Mouse (Mus musculus) embryonic facial prominence, embryonic 13.5 days (tissue): ENCODE results near the gene Psors1c2. TPM values are rescaled to one million over a fixed set of nuclear protein-coding genes. Genes with fewer than 3 reads are reported as not detected.
A peak's percentile ranks its signal among the peaks of the same experiment; 100 is the strongest.

Source experiments
- ATAC-seq: fragments of 200-750 bp; cut with Nextera tagmentation; 2 replicates; pipeline ENCODE4 v1.8.0; 2017; ENCODE audit warnings: low read depth; ENCODE audit not compliant: insufficient number of reproducible peaks, insufficient read depth, low FRiP score, low TSS enrichment
- H3K27ac ChIP-seq: fragments of 300-500 bp; sonication (generic); 2 replicates; pipeline ENCODE4 v1.5.1; 2015; ENCODE audit warnings: moderate library complexity, mild to moderate bottlenecking, inconsistent platforms
- H3K27me3 ChIP-seq: fragments of 300-500 bp; sonication (generic); 2 replicates; pipeline ENCODE4 v1.6.1; 2015; ENCODE audit warnings: mild to moderate bottlenecking, inconsistent platforms
- H3K36me3 ChIP-seq: fragments of 300-500 bp; sonication (generic); 2 replicates; pipeline ENCODE4 v1.6.1; 2015; ENCODE audit warnings: mild to moderate bottlenecking, inconsistent platforms
- H3K4me1 ChIP-seq: fragments of 300-500 bp; sonication (generic); 2 replicates; pipeline ENCODE4 v1.6.1; 2015; ENCODE audit warnings: inconsistent platforms
- H3K4me2 ChIP-seq: fragments of 300-500 bp; sonication (generic); 2 replicates; pipeline ENCODE4 v1.6.1; 2015; ENCODE audit warnings: moderate library complexity, mild to moderate bottlenecking, inconsistent platforms
- H3K4me3 ChIP-seq: fragments of 300-500 bp; sonication (generic); 2 replicates; pipeline ENCODE4 v1.5.1; 2015; ENCODE audit warnings: mild to moderate bottlenecking, inconsistent platforms
- H3K9ac ChIP-seq: fragments of 300-500 bp; sonication (generic); 2 replicates; pipeline ENCODE4 v1.6.1; 2015; ENCODE audit warnings: mild to moderate bottlenecking, inconsistent platforms
- H3K9me3 ChIP-seq: fragments of 300-500 bp; sonication (generic); 2 replicates; pipeline ENCODE4 v1.6.1; 2016; ENCODE audit warnings: inconsistent platforms
- WGBS: fragments of 180-500 bp; shearing (Covaris S2); methylation state at CpG from one replicate; pipeline ENCODE4 v1.1.7; 2015; ENCODE audit warnings: mixed read lengths; 5-methylcytosine and 5-hydroxymethylcytosine counted together
- polyA plus RNA-seq: library from polyadenylated mRNA; unstranded; fragments of >200 nt; fragmentation: Nextera tagmentation; extraction: Ambion mirVana; gene quantifications from 2 replicates; pipeline ENCODE4 v1.2.1, GENCODE M21; 2015

The Psors1c2 gene
- 1.5 and 1.9 TPM in 2 replicates for polyA plus RNA-seq

DNA sequence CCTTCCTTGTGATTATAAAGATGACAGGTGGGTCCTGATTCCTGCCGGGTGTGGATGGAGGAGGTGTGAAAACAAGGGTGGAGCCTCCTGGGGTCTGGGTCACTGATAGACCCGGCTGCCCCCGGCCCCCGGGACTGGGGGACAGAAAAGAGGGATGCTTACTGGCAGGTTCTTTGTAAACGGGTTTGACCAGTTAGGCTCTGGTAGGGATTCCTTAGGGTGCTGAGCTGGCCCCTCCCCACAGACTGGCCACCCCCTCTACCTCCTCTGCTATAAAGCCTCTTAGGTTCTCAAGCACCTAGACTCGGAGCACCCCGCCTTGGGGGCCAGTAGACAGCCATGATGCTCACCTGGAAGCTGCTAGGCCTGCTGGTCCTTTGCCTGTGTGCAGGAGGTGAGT, at the start of gene Psors1c2:
TSS of gene Psors1c2 (plus strand) at position 301 of the 400 bp plus-strand sequence.
- H3K27me3 ChIP-seq, result no peaks in the 10 kb centered on the region
- no peak within 1 kb of the TSS for H3K27ac ChIP-seq
- 40% methylated on average over 7 of the region's 7 CpGs for WGBS
- H3K4me2 ChIP-seq, result no peak within 1 kb of the TSS
- no peaks in the 10 kb centered on the region for H3K9me3 ChIP-seq
- H3K4me3 ChIP-seq, result no peak within 1 kb of the TSS
- peaks cover 8% of the 10 kb centered on the region for H3K4me1 ChIP-seq
- peak within 1 kb of the TSS; percentile 16; the same call in 1 of the 2 replicates for H3K9ac ChIP-seq
- H3K36me3 ChIP-seq, result peaks cover 30% of the 10 kb centered on the region
- no peak for ATAC-seq

DNA sequence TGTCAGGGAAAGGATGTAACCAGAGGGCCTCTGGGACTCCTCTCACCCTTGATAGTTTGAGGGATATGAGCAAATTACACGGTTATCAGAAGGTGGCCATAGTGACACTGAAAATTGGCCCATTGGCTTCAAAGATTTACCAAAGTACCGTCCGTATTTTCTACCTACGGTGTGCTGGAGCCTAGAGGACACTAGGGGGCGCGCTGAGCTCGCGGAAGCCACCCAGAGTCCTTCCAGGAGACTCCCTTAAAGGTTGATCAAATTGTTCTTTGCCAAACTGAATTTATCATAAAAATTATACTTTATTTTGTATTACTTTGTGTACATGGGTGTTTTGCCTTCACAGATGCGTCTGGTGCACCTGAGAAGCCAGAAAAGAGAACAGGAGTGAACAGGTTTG, 48.9 kb upstream of the Psors1c2 start:
- no peaks in the 10 kb centered on the region for H3K36me3 ChIP-seq
- H3K4me3 ChIP-seq, result no peak overlapping the region
- no peaks in the 10 kb centered on the region for H3K4me1 ChIP-seq
- no peak overlapping the region for H3K27ac ChIP-seq
- no peak overlapping the region for H3K9ac ChIP-seq
- ATAC-seq, result no peak
- no peaks in the 10 kb centered on the region for H3K27me3 ChIP-seq
- WGBS, result 1% methylated on average over 9 of the region's 9 CpGs
- no peaks in the 10 kb centered on the region for H3K9me3 ChIP-seq
- no peak overlapping the region for H3K4me2 ChIP-seq

DNA sequence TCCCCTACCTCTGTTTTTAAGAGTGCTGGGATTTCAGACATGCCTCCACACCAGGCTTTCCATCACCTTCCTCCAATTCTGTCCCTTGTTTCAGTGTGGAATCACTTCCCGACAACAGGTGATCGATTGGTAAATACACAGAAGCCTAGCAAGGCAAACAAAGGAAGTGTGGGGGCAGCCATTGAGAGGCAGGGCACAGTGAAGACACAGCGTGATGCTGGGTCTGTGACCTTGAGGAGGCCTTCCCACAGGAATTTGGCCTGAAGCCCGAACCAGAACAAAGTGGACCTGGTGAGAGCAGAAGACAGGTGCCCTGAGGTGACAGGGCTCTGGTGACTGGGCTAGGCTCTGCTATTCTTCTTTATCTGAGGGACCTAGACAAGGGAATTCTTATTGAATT, 47.3 kb upstream of the Psors1c2 start:
- Histone ChIP-seq H3K4me2 (no peak overlapping the region), H3K4me3 (no peak overlapping the region), H3K27ac (no peak overlapping the region), H3K4me1 (no peaks in the 10 kb centered on the region), H3K9me3 (no peaks in the 10 kb centered on the region), H3K27me3 (no peaks in the 10 kb centered on the region), H3K36me3 (no peaks in the 10 kb centered on the region), H3K9ac (no peak overlapping the region)
- ATAC-seq, result no peak
- 44% methylated on average over 4 of the region's 4 CpGs for WGBS

DNA sequence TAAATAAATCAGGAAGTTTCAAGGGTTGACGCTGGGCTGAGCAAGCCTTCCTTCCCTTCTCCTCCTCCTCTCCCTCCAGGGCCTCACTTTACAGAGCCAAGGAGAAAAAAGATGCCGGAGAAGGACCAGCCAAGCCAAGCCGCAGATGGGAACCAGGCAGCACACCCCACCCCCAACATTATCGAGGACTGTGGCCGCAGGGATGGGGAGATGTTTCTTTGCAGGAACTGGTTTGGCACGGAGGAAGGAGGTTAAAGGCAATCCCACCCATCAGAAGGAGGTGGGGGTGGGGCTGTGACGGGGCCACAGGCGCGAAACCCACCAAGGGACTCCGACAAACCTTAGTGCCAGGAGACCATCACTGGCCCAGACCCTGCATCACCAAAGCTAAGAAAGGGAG, 46.3 kb upstream of the Psors1c2 start:
- H3K4me3 ChIP-seq, result no peak overlapping the region
- H3K9ac ChIP-seq, result 0 out of 2 replicates have a peak overlapping the region, but pooled peaks have one; percentile 36
- no peaks in the 10 kb centered on the region for H3K4me1 ChIP-seq
- no peaks in the 10 kb centered on the region for H3K36me3 ChIP-seq
- WGBS, result 51% methylated on average over 10 of the region's 10 CpGs
- ATAC-seq, result no peak
- H3K27ac ChIP-seq, result no peak overlapping the region
- H3K27me3 ChIP-seq, result no peaks in the 10 kb centered on the region
- no peaks in the 10 kb centered on the region for H3K9me3 ChIP-seq
- no peak overlapping the region for H3K4me2 ChIP-seq

DNA sequence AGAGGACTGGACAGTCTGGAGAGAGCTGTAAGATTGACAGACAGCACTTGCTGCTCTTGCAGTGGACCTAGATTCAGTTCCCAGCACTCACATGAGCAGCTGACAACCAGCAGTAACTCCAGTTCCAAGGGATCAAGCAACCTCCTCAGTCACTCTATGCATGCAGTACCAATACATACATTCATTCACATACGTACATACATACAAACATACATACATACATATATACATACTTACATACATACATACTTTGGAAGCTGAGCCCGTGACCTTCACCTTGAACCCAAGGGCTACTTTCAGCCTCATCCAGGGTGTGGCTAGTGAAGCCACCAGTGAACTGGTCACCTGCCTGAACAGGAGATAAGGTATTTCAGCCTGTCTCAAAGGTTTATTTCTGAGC, 45.0 kb upstream of the Psors1c2 start:
- 93% methylated on average over 2 of the region's 2 CpGs for WGBS
- Histone ChIP-seq H3K9ac (no peak overlapping the region), H3K36me3 (no peaks in the 10 kb centered on the region), H3K4me3 (no peak overlapping the region), H3K27me3 (no peaks in the 10 kb centered on the region), H3K27ac (no peak overlapping the region), H3K4me1 (no peaks in the 10 kb centered on the region), H3K4me2 (no peak overlapping the region), H3K9me3 (no peaks in the 10 kb centered on the region)
- ATAC-seq, result no peak

DNA sequence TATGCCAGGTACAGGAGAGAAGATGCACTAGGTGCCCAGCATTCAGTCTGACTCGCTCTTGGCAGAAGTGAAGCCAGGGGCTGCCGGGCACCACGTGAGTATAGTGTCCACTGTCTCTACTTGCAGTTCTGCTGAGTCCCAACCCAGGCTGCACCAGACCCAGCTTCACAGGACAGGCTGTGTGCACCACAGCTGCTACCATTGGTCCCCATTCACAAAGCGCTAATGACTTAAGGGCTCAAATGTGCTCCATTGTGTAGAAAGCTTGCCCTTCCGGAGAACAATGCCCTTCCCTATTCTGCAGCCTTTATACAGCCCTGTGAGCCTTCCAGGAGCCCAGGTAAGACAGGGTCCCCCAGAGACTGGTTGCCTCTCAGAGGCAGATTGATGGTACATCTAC, 42.7 kb upstream of the Psors1c2 start:
- H3K9ac ChIP-seq, result no peak overlapping the region
- no peaks in the 10 kb centered on the region for H3K9me3 ChIP-seq
- H3K4me1 ChIP-seq, result no peaks in the 10 kb centered on the region
- no peaks in the 10 kb centered on the region for H3K36me3 ChIP-seq
- no peak overlapping the region for H3K27ac ChIP-seq
- no peak overlapping the region for H3K4me3 ChIP-seq
- ATAC-seq, result no peak
- WGBS, result 59% methylated on average over 5 of the region's 5 CpGs
- H3K4me2 ChIP-seq, result no peak overlapping the region
- H3K27me3 ChIP-seq, result no peaks in the 10 kb centered on the region

DNA sequence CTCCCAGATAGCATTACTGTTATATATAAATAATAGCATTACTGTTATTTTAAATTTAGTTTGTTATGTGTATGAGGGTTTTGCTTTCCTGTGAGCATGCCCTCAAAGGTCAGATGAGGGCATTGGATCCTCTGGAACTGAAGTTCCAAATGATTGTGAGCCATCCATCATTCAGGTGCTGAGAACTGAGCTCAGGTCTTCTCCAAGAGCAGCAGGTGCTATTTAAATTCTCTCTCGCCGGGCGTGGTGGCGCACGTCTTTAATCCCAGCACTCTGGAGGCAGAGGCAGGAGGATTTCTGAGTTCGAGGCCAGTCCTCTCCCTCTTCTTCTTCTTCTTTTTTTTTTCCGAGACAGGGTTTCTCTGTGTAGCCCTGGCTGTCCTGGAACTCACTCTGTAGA, 35.9 kb upstream of the Psors1c2 start:
- Histone ChIP-seq H3K27ac (no peak overlapping the region), H3K4me2 (no peak overlapping the region), H3K4me3 (no peak overlapping the region), H3K9ac (no peak overlapping the region), H3K27me3 (no peaks in the 10 kb centered on the region), H3K36me3 (no peaks in the 10 kb centered on the region), H3K4me1 (peaks cover 3% of the 10 kb centered on the region), H3K9me3 (no peaks in the 10 kb centered on the region)
- no peak for ATAC-seq
- 92% methylated on average over 7 of the region's 7 CpGs for WGBS

DNA sequence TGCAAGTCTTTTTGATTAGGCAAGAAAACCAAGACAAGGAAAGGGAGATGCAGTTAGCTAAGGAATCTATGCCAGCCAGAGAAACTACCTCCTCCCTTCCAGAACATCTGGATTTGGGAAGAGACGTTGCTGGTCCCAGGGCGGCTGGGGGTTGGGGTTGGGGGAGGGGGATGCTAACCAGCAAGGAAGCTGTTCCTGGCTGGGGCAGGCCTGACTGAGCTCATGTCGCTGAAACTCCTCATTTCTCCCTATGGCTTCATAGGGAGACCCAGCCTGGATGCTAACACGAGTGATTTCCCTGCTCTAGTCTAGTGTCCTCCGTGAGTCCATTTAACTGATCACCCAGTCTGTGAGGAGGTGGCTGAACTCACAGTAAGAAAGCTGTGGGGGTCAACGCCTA, 30.8 kb upstream of the Psors1c2 start:
- Histone ChIP-seq H3K27me3 (peaks cover 30% of the 10 kb centered on the region), H3K4me1 (peaks cover 19% of the 10 kb centered on the region), H3K4me2 (no peak overlapping the region), H3K9ac (no peak overlapping the region), H3K9me3 (no peaks in the 10 kb centered on the region), H3K4me3 (no peak overlapping the region), H3K27ac (peak overlapping the region; percentile 84), H3K36me3 (no peaks in the 10 kb centered on the region)
- WGBS, result 4% methylated on average over 6 of the region's 6 CpGs
- ATAC-seq, result no peak

DNA sequence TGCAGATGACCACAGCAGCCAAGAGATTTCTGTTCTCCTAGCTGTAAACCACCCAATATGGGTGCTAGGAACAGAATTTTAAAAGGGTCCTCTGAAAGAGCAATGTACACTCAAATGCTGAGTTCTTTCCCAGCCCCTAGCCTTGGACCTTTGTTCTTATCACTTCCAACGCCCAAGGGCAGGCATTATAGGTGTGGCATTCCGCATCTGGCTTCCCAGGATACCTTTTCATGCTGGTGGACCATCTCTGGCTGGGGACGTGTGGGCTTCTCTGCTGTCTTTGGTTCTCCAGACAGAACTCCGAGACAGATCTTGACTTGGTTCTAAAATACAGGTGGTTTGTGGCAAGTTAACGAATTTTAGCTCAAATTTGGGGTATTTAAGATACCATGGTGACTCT, 30.2 kb upstream of the Psors1c2 start:
- ATAC-seq, result no peak
- 53% methylated on average over 5 of the region's 5 CpGs for WGBS
- H3K27ac ChIP-seq, result peak overlapping the region; percentile 84

DNA sequence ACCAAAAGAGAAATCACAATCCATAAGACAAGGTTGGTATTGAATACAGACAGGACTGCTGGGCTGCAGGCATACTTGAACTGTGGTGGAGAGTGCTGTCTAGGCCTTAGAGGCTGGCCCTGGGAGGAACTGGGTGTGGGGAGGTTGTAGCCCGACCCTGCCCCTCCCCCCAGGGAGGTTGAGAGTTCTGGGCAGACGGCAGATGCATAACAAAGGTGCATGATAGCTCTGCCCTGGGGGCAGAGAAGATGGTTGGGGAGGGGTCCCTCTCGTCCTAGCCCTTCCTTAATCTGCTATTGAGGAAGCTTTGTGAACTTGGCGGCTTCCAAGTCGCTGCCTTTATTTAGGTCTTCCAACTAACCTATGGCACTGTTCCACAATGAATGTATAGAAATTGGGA, 29.2 kb upstream of the Psors1c2 start:
- Histone ChIP-seq H3K9me3 (no peaks in the 10 kb centered on the region), H3K27me3 (peaks cover 42% of the 10 kb centered on the region), H3K27ac (no peak overlapping the region), H3K36me3 (no peaks in the 10 kb centered on the region), H3K4me1 (peaks cover 19% of the 10 kb centered on the region), H3K9ac (no peak overlapping the region), H3K4me3 (no peak overlapping the region), H3K4me2 (no peak overlapping the region)
- WGBS, result 27% methylated on average over 5 of the region's 5 CpGs
- ATAC-seq, result no peak

More for the DNA sequence above, 30.2 kb upstream of the Psors1c2 start:
- H3K9me3 ChIP-seq, result no peaks in the 10 kb centered on the region
- no peak overlapping the region for H3K4me2 ChIP-seq
- peaks cover 35% of the 10 kb centered on the region for H3K27me3 ChIP-seq
- H3K36me3 ChIP-seq, result no peaks in the 10 kb centered on the region
- H3K9ac ChIP-seq, result no peak overlapping the region
- H3K4me3 ChIP-seq, result no peak overlapping the region
- H3K4me1 ChIP-seq, result peaks cover 19% of the 10 kb centered on the region

DNA sequence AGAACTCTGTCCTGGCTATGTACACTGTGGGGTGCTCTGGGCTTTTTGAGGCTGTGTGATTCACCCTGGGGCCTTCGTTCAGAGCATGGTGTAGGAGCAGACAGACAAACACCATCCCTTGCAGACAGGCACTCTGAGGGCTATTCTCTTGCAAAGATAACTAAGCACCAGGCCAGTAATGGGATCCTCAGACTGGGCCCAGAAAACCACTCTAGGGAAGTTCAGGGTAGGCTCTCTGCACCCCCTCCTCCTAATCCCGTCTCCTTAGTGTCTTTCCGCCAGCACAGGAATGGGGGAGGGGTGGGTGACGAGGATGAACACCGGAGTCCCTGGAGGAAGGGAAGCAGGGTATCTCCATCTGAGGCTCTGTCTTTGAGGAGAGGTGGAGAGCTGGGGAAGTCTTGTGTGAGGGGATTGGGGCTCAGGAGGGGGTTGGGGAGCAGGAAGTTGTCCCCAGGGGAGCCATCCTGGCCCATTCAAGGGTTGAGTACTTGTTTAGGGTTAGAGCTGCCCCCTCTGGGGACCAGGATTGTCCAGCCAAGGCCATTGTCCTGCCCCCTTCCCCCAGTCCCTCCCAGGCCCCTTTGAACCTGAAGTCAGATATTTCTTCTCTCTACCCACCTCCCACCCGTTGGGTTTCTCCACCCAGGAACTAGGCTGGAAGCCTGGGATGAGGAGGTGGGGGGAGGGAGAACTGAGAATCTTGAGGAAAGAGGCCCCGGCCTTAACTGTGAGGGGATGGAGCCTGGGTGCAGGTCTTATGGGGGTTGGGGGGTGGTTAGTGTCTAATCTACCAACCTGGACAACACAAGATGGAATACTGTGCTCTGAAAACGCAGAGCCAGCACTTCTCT, 28.1 kb upstream of the Psors1c2 start:
- WGBS, result 24% methylated on average over 8 of the region's 8 CpGs
- H3K4me3 ChIP-seq, result no peak overlapping the region

DNA sequence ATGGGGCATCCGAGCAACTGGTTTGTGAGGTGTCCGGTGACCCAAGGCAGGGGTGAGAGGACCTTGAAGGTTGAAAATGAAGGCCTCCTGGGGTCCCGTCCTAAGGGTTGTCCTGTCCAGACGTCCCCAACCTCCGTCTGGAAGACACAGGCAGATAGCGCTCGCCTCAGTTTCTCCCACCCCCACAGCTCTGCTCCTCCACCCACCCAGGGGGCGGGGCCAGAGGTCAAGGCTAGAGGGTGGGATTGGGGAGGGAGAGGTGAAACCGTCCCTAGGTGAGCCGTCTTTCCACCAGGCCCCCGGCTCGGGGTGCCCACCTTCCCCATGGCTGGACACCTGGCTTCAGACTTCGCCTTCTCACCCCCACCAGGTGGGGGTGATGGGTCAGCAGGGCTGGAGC, 27.2 kb upstream of the Psors1c2 start, which contains the start of gene Pou5f1:
TSS of gene Pou5f1 (plus strand) at position 243 of the 400 bp plus-strand sequence.
- 46% methylated on average over 13 of the region's 13 CpGs for WGBS

More for the DNA sequence above, 28.1 kb upstream of the Psors1c2 start:
- no peaks in the 10 kb centered on the region for H3K9me3 ChIP-seq
- H3K9ac ChIP-seq, result no peak overlapping the region
- peaks cover 22% of the 10 kb centered on the region for H3K4me1 ChIP-seq
- no peak for ATAC-seq
- H3K36me3 ChIP-seq, result no peaks in the 10 kb centered on the region
- H3K27me3 ChIP-seq, result peaks cover 45% of the 10 kb centered on the region
- H3K27ac ChIP-seq, result no peak overlapping the region
- H3K4me2 ChIP-seq, result no peak overlapping the region

More for the DNA sequence above, 27.2 kb upstream of the Psors1c2 start, which contains the start of gene Pou5f1:
- H3K4me2 ChIP-seq, result no peak within 1 kb of the TSS
- H3K36me3 ChIP-seq, result no peaks in the 10 kb centered on the region
- no peak for ATAC-seq
- H3K4me1 ChIP-seq, result peaks cover 22% of the 10 kb centered on the region
- H3K4me3 ChIP-seq, result no peak within 1 kb of the TSS
- no peaks in the 10 kb centered on the region for H3K9me3 ChIP-seq
- no peak within 1 kb of the TSS for H3K27ac ChIP-seq
- no peak within 1 kb of the TSS for H3K9ac ChIP-seq
- H3K27me3 ChIP-seq, result peaks cover 45% of the 10 kb centered on the region
